Mouse (Mus musculus) heart, postnatal 0 days (tissue): ENCODE data around the gene Cobll1. TPM values are rescaled to one million over a fixed set of nuclear protein-coding genes. Genes with fewer than 3 reads are reported as not detected.
A peak's percentile ranks its signal among the peaks of the same experiment; 100 is the strongest.

Experiments used
- ATAC-seq: fragments of 200-750 bp; cut with Nextera tagmentation; 2 replicates; pipeline ENCODE4 v1.8.0; 2017; ENCODE audit warnings: low read depth, moderate number of reproducible peaks, moderate library complexity; ENCODE audit not compliant: insufficient read depth
- DNase-seq: peaks from one replicate; pipeline ENCODE4 v3.0.0-alpha.2; 2016; ENCODE audit warnings: low spot score
- H3K27ac ChIP-seq: fragments of 300-500 bp; sonication (generic); 2 replicates; pipeline ENCODE4 v1.5.1; 2014; ENCODE audit warnings: low read depth, mild to moderate bottlenecking
- H3K27me3 ChIP-seq: fragments of 300-500 bp; sonication (generic); 2 replicates; pipeline ENCODE4 v1.6.1; 2014; ENCODE audit warnings: low read length, mixed read lengths; ENCODE audit not compliant: control insufficient read depth, insufficient read depth
- H3K36me3 ChIP-seq: fragments of 300-500 bp; sonication (generic); replicated peaks from 2 replicates; pipeline ENCODE4 v1.6.1; 2014; ENCODE audit warnings: low read length, mixed read lengths; ENCODE audit not compliant: control insufficient read depth, insufficient read depth
- H3K4me1 ChIP-seq: fragments of 300-500 bp; sonication (generic); 2 replicates; pipeline ENCODE4 v1.6.1; 2014; ENCODE audit warnings: antibody characterized with exemption; ENCODE audit not compliant: control insufficient read depth, insufficient read depth
- H3K4me2 ChIP-seq: fragments of 300-500 bp; sonication (generic); 2 replicates; pipeline ENCODE4 v1.6.1; 2014; ENCODE audit warnings: low read depth, mild to moderate bottlenecking, low read length, moderate library complexity
- H3K4me3 ChIP-seq: fragments of 300-500 bp; sonication (generic); 2 replicates; pipeline ENCODE4 v1.5.1; 2014; ENCODE audit warnings: low read depth, low read length
- H3K9ac ChIP-seq: fragments of 300-500 bp; sonication (generic); replicated peaks from 2 replicates; pipeline ENCODE4 v1.6.1; 2014; ENCODE audit warnings: low read depth, low read length, mixed read lengths
- H3K9me3 ChIP-seq: fragments of 300-500 bp; sonication (generic); replicated peaks from 2 replicates; pipeline ENCODE4 v1.6.1; 2016; ENCODE audit warnings: low read length; ENCODE audit not compliant: control insufficient read depth
- CTCF ChIP-seq: IDR thresholded peaks from 2 replicates; pipeline ENCODE4 v1.5.1; 2016; ENCODE audit warnings: antibody characterized with exemption, control low read depth, low read depth
- EP300 ChIP-seq: IDR thresholded peaks from 2 replicates; pipeline ENCODE4 v1.6.1; 2016; ENCODE audit warnings: antibody characterized with exemption, low read depth
- WGBS: fragments of 180-500 bp; shearing (Covaris S2); extraction: QIAGEN DNeasy Blood & Tissue Kit; methylation state at CpG from one replicate; pipeline ENCODE4 v1.1.7; 2014; 5-methylcytosine and 5-hydroxymethylcytosine counted together
- polyA plus RNA-seq: library from polyadenylated mRNA; unstranded; fragments of >200 nt; fragmentation: Nextera tagmentation; extraction: Ambion mirVana; gene quantifications from 2 replicates; pipeline ENCODE4 v1.2.1, GENCODE M21; 2015
- total RNA-seq: library from RNA; depleted of rRNA; stranded (reverse); fragments of >200 nt; gene quantifications from 2 replicates; pipeline ENCODE4 v1.2.3, GENCODE M21; 2014; ENCODE audit warnings: low replicate concordance

The Cobll1 gene
- total and polyA plus RNA-seq, 2 experiments from 2014 or later = 8.6 to 11.0 TPM

DNA sequence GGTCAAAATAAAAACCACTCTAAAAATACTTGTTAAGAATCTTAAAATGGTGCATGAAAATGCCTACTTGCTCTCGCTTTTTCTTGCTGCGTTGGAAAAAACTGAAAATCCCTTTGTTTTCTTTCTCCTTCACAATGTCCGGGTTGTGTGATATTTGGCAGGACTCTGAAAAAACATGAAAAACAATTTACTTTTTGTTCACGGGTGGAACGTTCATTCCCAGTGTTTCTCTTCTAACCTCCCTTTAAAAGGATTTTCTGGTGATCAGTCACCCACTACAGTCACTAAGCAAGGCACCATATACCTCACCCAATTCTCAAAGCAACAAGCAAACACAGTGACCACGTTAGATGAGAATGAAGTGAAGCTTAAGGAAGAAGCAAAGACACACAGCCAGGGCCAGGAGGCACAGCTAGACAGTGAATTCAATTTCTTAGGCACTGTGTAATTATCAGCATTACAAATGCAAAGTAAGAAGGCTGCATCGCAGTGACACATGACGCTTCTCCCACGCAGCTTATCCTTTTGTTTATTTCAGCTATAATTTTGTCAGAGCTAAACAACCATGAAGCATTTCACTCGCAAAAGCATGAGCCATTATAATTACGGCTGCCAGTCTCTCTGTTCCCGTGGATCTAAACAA is 112.9 kb downstream of the Cobll1 start:
- no peak for ATAC-seq

DNA sequence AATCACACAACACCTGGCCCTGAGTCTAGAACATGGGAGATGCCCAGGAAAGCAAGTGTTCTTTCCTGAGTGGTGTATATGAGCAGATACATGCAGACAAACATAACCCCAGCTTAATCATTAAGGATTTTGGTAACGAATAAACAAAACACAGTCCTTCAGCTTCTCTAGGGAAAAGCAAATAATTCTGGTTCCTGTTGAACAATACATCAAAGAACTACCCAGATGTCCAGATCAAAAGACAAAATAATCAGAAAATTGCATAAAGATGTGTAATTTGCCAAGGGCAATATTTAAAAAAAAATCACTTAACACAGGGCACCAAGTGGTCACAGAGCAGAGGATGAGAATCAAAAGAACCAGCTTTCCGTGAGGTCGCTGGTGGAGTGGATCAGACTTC is 115.5 kb downstream of the Cobll1 start:
- Histone ChIP-seq H3K4me3 (no peak overlapping the region), H3K4me1 (peaks cover 11% of the 10 kb centered on the region), H3K9ac (no peak overlapping the region), H3K9me3 (no peaks in the 10 kb centered on the region), H3K27ac (no peak overlapping the region), H3K36me3 (peaks cover 10% of the 10 kb centered on the region), H3K27me3 (no peaks in the 10 kb centered on the region), H3K4me2 (no peak overlapping the region)
- WGBS = 78% methylated on average over 3 of the region's 3 CpGs
- DNase-seq = no peak
- ATAC-seq = no peak
- TF ChIP-seq EP300 = no peak
- no peak for TF ChIP-seq CTCF

More for the DNA sequence above, 112.9 kb downstream of the Cobll1 start:
- H3K36me3 ChIP-seq = peaks cover 15% of the 10 kb centered on the region
- peaks cover 7% of the 10 kb centered on the region for H3K4me1 ChIP-seq
- H3K9ac ChIP-seq = no peak overlapping the region
- WGBS = 86% methylated on average over 12 of the region's 12 CpGs
- H3K27ac ChIP-seq = no peak overlapping the region
- TF ChIP-seq EP300 (no peak), CTCF (no peak)
- no peaks in the 10 kb centered on the region for H3K9me3 ChIP-seq
- no peak overlapping the region for H3K4me3 ChIP-seq
- no peaks in the 10 kb centered on the region for H3K27me3 ChIP-seq
- no peak for DNase-seq
- H3K4me2 ChIP-seq = no peak overlapping the region

- Histone ChIP-seq H3K4me1 (peaks cover 17% of the 10 kb centered on the region; the same call in 1 of the 2 replicates), H3K27ac (no peak overlapping the region), H3K36me3 (peaks cover 10% of the 10 kb centered on the region), H3K4me2 (no peak overlapping the region), H3K27me3 (no peaks in the 10 kb centered on the region), H3K4me3 (no peak overlapping the region), H3K9me3 (no peaks in the 10 kb centered on the region), H3K9ac (no peak overlapping the region)
- ATAC-seq = no peak
- TF ChIP-seq EP300 = no peak
- peak; percentile 65 for TF ChIP-seq CTCF
- 4% methylated on average over 1 of the region's 1 CpGs for WGBS
- peak; percentile 30 for DNase-seq
These were observed 117.8 kb downstream of the Cobll1 start for GRCm38 (mm10) chr2:65121435-65121834.

- DNase-seq (no peak), ATAC-seq (no peak)
- Histone ChIP-seq H3K9ac (no peak overlapping the region), H3K36me3 (peaks cover 10% of the 10 kb centered on the region), H3K4me3 (no peak overlapping the region), H3K4me2 (no peak overlapping the region), H3K9me3 (no peaks in the 10 kb centered on the region), H3K27me3 (no peaks in the 10 kb centered on the region), H3K27ac (peak overlapping the region; percentile 15; the same call in 1 of the 2 replicates), H3K4me1 (peaks cover 17% of the 10 kb centered on the region; the same call in 1 of the 2 replicates)
- 68% methylated on average over 3 of the region's 3 CpGs for WGBS
- no peak for TF ChIP-seq EP300
- no peak for TF ChIP-seq CTCF
These were observed 118.2 kb downstream of the Cobll1 start for GRCm38 (mm10) chr2:65121012-65121411.

- peaks cover 4% of the 10 kb centered on the region for H3K36me3 ChIP-seq
- no peaks in the 10 kb centered on the region for H3K9me3 ChIP-seq
- no peak overlapping the region for H3K4me2 ChIP-seq
- H3K9ac ChIP-seq = no peak overlapping the region
- 61% methylated on average over 2 of the region's 2 CpGs for WGBS
- ATAC-seq (no peak), DNase-seq (no peak)
- H3K4me1 ChIP-seq = peaks cover 17% of the 10 kb centered on the region; the same call in 1 of the 2 replicates
- TF ChIP-seq EP300 = no peak
- no peak for TF ChIP-seq CTCF
- no peaks in the 10 kb centered on the region for H3K27me3 ChIP-seq
- H3K4me3 ChIP-seq = no peak overlapping the region
- no peak overlapping the region for H3K27ac ChIP-seq
These were observed 119.1 kb downstream of the Cobll1 start for GRCm38 (mm10) chr2:65120112-65120511.

- Histone ChIP-seq H3K4me3 (no peak overlapping the region), H3K27ac (peak overlapping the region; percentile 54; the same call in 1 of the 2 replicates), H3K9me3 (no peaks in the 10 kb centered on the region), H3K4me2 (no peak overlapping the region), H3K36me3 (peaks cover 4% of the 10 kb centered on the region), H3K4me1 (peaks cover 17% of the 10 kb centered on the region; the same call in 1 of the 2 replicates), H3K9ac (no peak overlapping the region), H3K27me3 (no peaks in the 10 kb centered on the region)
- no peak for DNase-seq
- no peak for ATAC-seq
- 83% methylated on average over 8 of the region's 8 CpGs for WGBS
- TF ChIP-seq EP300 (no peak), CTCF (no peak)
These were observed 119.5 kb downstream of the Cobll1 start for GRCm38 (mm10) chr2:65119667-65120066.
